In genomic region chr4:57565283-57565682, GRCm38 (mm10) we compare ENCODE assay signal across 22 mouse cellular contexts. TPM values are rescaled to one million over a fixed set of nuclear protein-coding genes. Genes with fewer than 3 reads are reported as not detected.
DNase-seq lines count a peak whose midpoint lies in the region; ATAC-seq and TF ChIP-seq lines count a peak whose summit lies in the region.
"Had no signal": no experiment of that assay in that cellular context is flagged by ENCODE, and none has a peak within 500 bp of the region (broad histone marks: within the 10 kb centered on the region; RNA-seq: fewer than 3 reads in every experiment).

No protein-coding gene starts in this region.

- intact Hi-C loops in heart, postnatal 14 days (cut with DNase I), result no loop called here

- no peak overlapping the region for H3K4me2 ChIP-seq in heart, embryonic 12.5 days
- H3K4me2 ChIP-seq in heart, embryonic 16.5 days (ENCODE audit: low read depth, low read length), result no peak overlapping the region
- H3K4me2 ChIP-seq in myocyte (ENCODE audit: low read depth), result peak overlapping the region; percentile 7

- H3K4me3 ChIP-seq in heart, embryonic 10.5 days, result no peak overlapping the region
- no peak overlapping the region for H3K4me3 ChIP-seq in heart, embryonic 12.5 days
- no peak overlapping the region for H3K4me3 ChIP-seq in heart, embryonic 16.5 days (ENCODE audit: low read length)
- H3K4me3 ChIP-seq in myocyte, result no peak overlapping the region

- no peak for DNase-seq in heart, embryonic 10.5 days (ENCODE audit: low spot score)
- DNase-seq in heart, postnatal 14 days, result no peak
- no peak for DNase-seq in heart, adult 11 months
- DNase-seq in heart, adult 9 months (ENCODE audit: low spot score in 2 of 2), result no peak
- no peak for DNase-seq in gastrocnemius, adult 18-20 months (ENCODE audit: low spot score)
- DNase-seq: adrenal gland, adult 2 months; adrenal gland, adult 8-10 months; adrenal gland, postnatal 10 days; adrenal gland, postnatal 14 days; adrenal gland, postnatal 25 days; adrenal gland, postnatal 36 days; cerebellum, adult 11 months; cerebellum, adult 11-12 months had no signal

- H3ac ChIP-seq in myocyte (ENCODE audit: control insufficient read depth, insufficient read length), result no peak overlapping the region

- WGBS in heart, embryonic 10.5 days, result 76% methylated on average over 1 of the region's 1 CpGs
- WGBS in heart, embryonic 12.5 days, result 71% methylated on average over 1 of the region's 1 CpGs
- WGBS in heart, embryonic 16.5 days, result 54% methylated on average over 1 of the region's 1 CpGs

- no peak for TF ChIP-seq POLR2A in myocyte (IDR thresholded peaks at IDR 0.05; ENCODE audit: insufficient read length, low read depth)

- no peak for ATAC-seq in heart, embryonic 12.5 days (ENCODE audit: insufficient number of reproducible peaks, low FRiP score)
- no peak for ATAC-seq in heart, embryonic 16.5 days (replicated peaks; ENCODE audit: extremely low read depth, insufficient read depth, low FRiP score)
- ATAC-seq: activated CD4-positive, CD25-positive, alpha-beta regulatory T cell, adult 4 months; CD4-positive, CD25-positive, alpha-beta regulatory T cell, adult 4 months; Patski had no signal

- H3K27ac ChIP-seq in heart, embryonic 10.5 days, result 0 out of 2 replicates have a peak overlapping the region, but pooled peaks have one; percentile 47
- peak overlapping the region; percentile 4; the same call in 1 of the 2 replicates for H3K27ac ChIP-seq in heart, embryonic 12.5 days (ENCODE audit: poor library complexity, severe bottlenecking)
- peak overlapping the region; percentile 28; the same call in 1 of the 2 replicates for H3K27ac ChIP-seq in heart, embryonic 16.5 days (ENCODE audit: low read length)

- H3K79me2 ChIP-seq in myocyte (ENCODE audit: control insufficient read depth, insufficient read depth), result peaks cover 26% of the 10 kb centered on the region

- H3K9ac ChIP-seq in heart, embryonic 12.5 days, result no peak overlapping the region
- no peak overlapping the region for H3K9ac ChIP-seq in heart, embryonic 16.5 days (ENCODE audit: low read length)

- H3K4me1 ChIP-seq in heart, embryonic 10.5 days, result peaks cover 38% of the 10 kb centered on the region
- H3K4me1 ChIP-seq in heart, embryonic 12.5 days (replicated peaks), result peaks cover 61% of the 10 kb centered on the region
- H3K4me1 ChIP-seq in heart, embryonic 16.5 days (ENCODE audit: control insufficient read depth, insufficient read depth, low read length), result peaks cover 41% of the 10 kb centered on the region

- no peaks in the 10 kb centered on the region for H3K9me3 ChIP-seq in heart, embryonic 10.5 days
- H3K9me3 ChIP-seq in heart, embryonic 12.5 days (replicated peaks), result no peaks in the 10 kb centered on the region
- H3K9me3 ChIP-seq in heart, embryonic 16.5 days (replicated peaks; ENCODE audit: control insufficient read depth, low read length), result no peaks in the 10 kb centered on the region

- H3K27me3 ChIP-seq in heart, embryonic 10.5 days (ENCODE audit: insufficient read depth, poor library complexity, severe bottlenecking), result peaks cover 5% of the 10 kb centered on the region; the same call in 1 of the 2 replicates
- no peaks in the 10 kb centered on the region for H3K27me3 ChIP-seq in heart, embryonic 12.5 days (replicated peaks)
- no peaks in the 10 kb centered on the region for H3K27me3 ChIP-seq in heart, embryonic 16.5 days (ENCODE audit: control insufficient read depth, insufficient read depth, low read length)
- H3K27me3 ChIP-seq in myocyte (ENCODE audit: control insufficient read depth, insufficient read depth, insufficient read length), result no peaks in the 10 kb centered on the region
- H3K27me3 ChIP-seq: CH12.LX, Patski had no signal

- H3K36me3 ChIP-seq in heart, embryonic 10.5 days, result no peaks in the 10 kb centered on the region
- H3K36me3 ChIP-seq in heart, embryonic 12.5 days, result no peaks in the 10 kb centered on the region
- no peaks in the 10 kb centered on the region for H3K36me3 ChIP-seq in heart, embryonic 16.5 days (ENCODE audit: control insufficient read depth, insufficient read depth)
- H3K36me3 ChIP-seq in myocyte (ENCODE audit: control insufficient read depth, insufficient read depth), result no peaks in the 10 kb centered on the region
- H3K36me3 ChIP-seq: G1E had no signal

TF ChIP-seq in myocyte, 11 proteins besides CTCF, POLR2A, EP300 and RAD21:
- no peak for TF ChIP-seq E2F4 (IDR thresholded peaks at IDR 0.05; ENCODE audit: insufficient read depth)
- peak in 2 of 3 experiments; percentile 65 to 74 for TF ChIP-seq MYOD1 (IDR thresholded peaks at IDR 0.05; ENCODE audit: control insufficient read depth in 1 of 3, insufficient read length in 2 of 3, low read depth in 2 of 3)

RNA-seq across cellular contexts. Expression of gene Pakap, which starts 2.7 kb away (rescaled TPM):
- polyA plus RNA-seq in heart, embryonic 10.5 days (2016; fragmentation: Nextera tagmentation; extraction: Ambion mirVana), result 53.0 and 72.5 TPM in 2 replicates
- 10 to 100 TPM; 40.0 to 46.5 TPM for total RNA-seq in heart, postnatal 14 days (2021)
- polyA plus RNA-seq in heart, embryonic 12.5 days (2016; fragmentation: Nextera tagmentation; extraction: Ambion mirVana), result 72.9 and 74.5 TPM in 2 replicates
- polyA plus RNA-seq in heart, embryonic 16.5 days (2015; fragmentation: Nextera tagmentation; extraction: Ambion mirVana), result 57.5 and 60.2 TPM in 2 replicates
- 6.5 TPM for polyA plus RNA-seq in myocyte (2012; fragmentation: generic; extraction: Trizol)
- total RNA-seq in gastrocnemius, adult 18-20 months (2021), result 1 to 10 TPM; 2.8 to 4.8 TPM
- total RNA-seq: G1E, MEL had no signal
- polyA plus RNA-seq: G1E had no signal
